Mouse (Mus musculus): ENCODE results near the gene Git2. TPM values are rescaled to one million over a fixed set of nuclear protein-coding genes. Genes with fewer than 3 reads are reported as not detected.

Git2 gene
- polyA plus RNA-seq, 1 experiment from 2014 or later, result 53.1 TPM

GRCm38 (mm10) chr5:114714551-114714950 is 60.8 kb downstream of the Git2 start:
- Histone ChIP-seq H3K9me3 (ENCODE audit: control insufficient read depth, low read length) (no peaks in the 10 kb centered on the region), H3K4me2 (ENCODE audit: low read depth, low read length) (no peak overlapping the region), H3K27me3 (ENCODE audit: control insufficient read depth, insufficient read depth, low read length) (no peaks in the 10 kb centered on the region), H3K27ac (ENCODE audit: low read depth, low read length) (no peak overlapping the region), H3K36me3 (ENCODE audit: control insufficient read depth, insufficient read depth, low read length) (peaks cover 68% of the 10 kb centered on the region), H3K4me3 (ENCODE audit: low read depth, low read length) (no peak overlapping the region), H3K4me1 (ENCODE audit: control insufficient read depth, insufficient read depth, low read length) (no peaks in the 10 kb centered on the region), H3K9ac (replicated peaks; ENCODE audit: low read depth, low read length) (no peak overlapping the region)
- no peak for ATAC-seq (ENCODE audit: low read depth)
- WGBS, result 93% methylated on average over 18 of the region's 18 CpGs

- H3K4me3 ChIP-seq (ENCODE audit: low read depth, low read length), result no peak overlapping the region
- WGBS, result 94% methylated on average over 21 of the region's 21 CpGs
- no peaks in the 10 kb centered on the region for H3K9me3 ChIP-seq (ENCODE audit: control insufficient read depth, low read length)
- no peak for ATAC-seq (ENCODE audit: low read depth)
- H3K4me1 ChIP-seq (ENCODE audit: control insufficient read depth, insufficient read depth, low read length), result peaks cover 7% of the 10 kb centered on the region
- peaks cover 25% of the 10 kb centered on the region for H3K36me3 ChIP-seq (ENCODE audit: control insufficient read depth, insufficient read depth, low read length)
- no peak overlapping the region for H3K9ac ChIP-seq (replicated peaks; ENCODE audit: low read depth, low read length)
- no peak overlapping the region for H3K27ac ChIP-seq (ENCODE audit: low read depth, low read length)
- H3K4me2 ChIP-seq (ENCODE audit: low read depth, low read length), result no peak overlapping the region
- no peaks in the 10 kb centered on the region for H3K27me3 ChIP-seq (ENCODE audit: control insufficient read depth, insufficient read depth, low read length)
Observed at GRCm38 (mm10) chr5:114709357-114709756, 66.0 kb downstream of the Git2 start.

DNA sequence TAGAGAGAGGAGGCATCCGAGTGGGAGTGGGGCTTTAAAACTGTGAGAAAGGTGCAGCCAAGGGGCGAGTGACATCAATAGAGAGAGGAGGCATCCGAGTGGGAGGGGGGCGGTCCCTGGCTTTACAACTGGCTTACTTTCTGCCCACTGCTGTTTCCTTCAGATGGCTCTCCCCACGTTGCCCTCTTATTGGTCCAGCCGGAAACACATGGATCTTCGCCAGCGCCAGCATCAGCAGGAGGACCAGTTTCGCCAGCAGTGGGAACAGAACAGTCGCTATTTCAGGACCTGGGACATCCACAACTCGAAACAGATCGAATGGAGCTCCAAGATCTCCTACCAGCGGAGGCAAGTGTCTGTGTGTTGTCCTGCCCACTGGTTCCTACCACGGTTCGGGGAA is 66.8 kb downstream of the Git2 start:
- no peaks in the 10 kb centered on the region for H3K27me3 ChIP-seq (ENCODE audit: control insufficient read depth, insufficient read depth, low read length)
- peak overlapping the region; percentile 58 for H3K4me2 ChIP-seq (ENCODE audit: low read depth, low read length)
- H3K4me3 ChIP-seq (ENCODE audit: low read depth, low read length), result peak overlapping the region; percentile 75
- H3K4me1 ChIP-seq (ENCODE audit: control insufficient read depth, insufficient read depth, low read length), result peaks cover 7% of the 10 kb centered on the region
- H3K9me3 ChIP-seq (ENCODE audit: control insufficient read depth, low read length), result no peaks in the 10 kb centered on the region
- H3K9ac ChIP-seq (replicated peaks; ENCODE audit: low read depth, low read length), result no peak overlapping the region
- no peak for ATAC-seq (ENCODE audit: low read depth)
- WGBS, result 48% methylated on average over 15 of the region's 15 CpGs
- peaks cover 17% of the 10 kb centered on the region for H3K36me3 ChIP-seq (ENCODE audit: control insufficient read depth, insufficient read depth, low read length)
- H3K27ac ChIP-seq (ENCODE audit: low read depth, low read length), result no peak overlapping the region

- H3K9me3 ChIP-seq (ENCODE audit: control insufficient read depth, low read length), result no peaks in the 10 kb centered on the region
- H3K27me3 ChIP-seq (ENCODE audit: control insufficient read depth, insufficient read depth, low read length), result no peaks in the 10 kb centered on the region
- peak; percentile 89 for ATAC-seq (ENCODE audit: low read depth)
- H3K9ac ChIP-seq (replicated peaks; ENCODE audit: low read depth, low read length), result peak within 1 kb of the TSS; percentile 61
- H3K4me3 ChIP-seq (ENCODE audit: low read depth, low read length), result peak within 1 kb of the TSS; percentile 75
- peak within 1 kb of the TSS; percentile 58 for H3K4me2 ChIP-seq (ENCODE audit: low read depth, low read length)
- H3K4me1 ChIP-seq (ENCODE audit: control insufficient read depth, insufficient read depth, low read length), result peaks cover 7% of the 10 kb centered on the region
- peaks cover 14% of the 10 kb centered on the region for H3K36me3 ChIP-seq (ENCODE audit: control insufficient read depth, insufficient read depth, low read length)
- 3% methylated on average over 49 of the region's 49 CpGs for WGBS
- H3K27ac ChIP-seq (ENCODE audit: low read depth, low read length), result no peak within 1 kb of the TSS
Observed at GRCm38 (mm10) chr5:114707265-114708068, 67.8 kb downstream of the Git2 start, which contains the start of gene Tchp. Gene Tchp (plus strand): TSS chr5:114707760.

DNA sequence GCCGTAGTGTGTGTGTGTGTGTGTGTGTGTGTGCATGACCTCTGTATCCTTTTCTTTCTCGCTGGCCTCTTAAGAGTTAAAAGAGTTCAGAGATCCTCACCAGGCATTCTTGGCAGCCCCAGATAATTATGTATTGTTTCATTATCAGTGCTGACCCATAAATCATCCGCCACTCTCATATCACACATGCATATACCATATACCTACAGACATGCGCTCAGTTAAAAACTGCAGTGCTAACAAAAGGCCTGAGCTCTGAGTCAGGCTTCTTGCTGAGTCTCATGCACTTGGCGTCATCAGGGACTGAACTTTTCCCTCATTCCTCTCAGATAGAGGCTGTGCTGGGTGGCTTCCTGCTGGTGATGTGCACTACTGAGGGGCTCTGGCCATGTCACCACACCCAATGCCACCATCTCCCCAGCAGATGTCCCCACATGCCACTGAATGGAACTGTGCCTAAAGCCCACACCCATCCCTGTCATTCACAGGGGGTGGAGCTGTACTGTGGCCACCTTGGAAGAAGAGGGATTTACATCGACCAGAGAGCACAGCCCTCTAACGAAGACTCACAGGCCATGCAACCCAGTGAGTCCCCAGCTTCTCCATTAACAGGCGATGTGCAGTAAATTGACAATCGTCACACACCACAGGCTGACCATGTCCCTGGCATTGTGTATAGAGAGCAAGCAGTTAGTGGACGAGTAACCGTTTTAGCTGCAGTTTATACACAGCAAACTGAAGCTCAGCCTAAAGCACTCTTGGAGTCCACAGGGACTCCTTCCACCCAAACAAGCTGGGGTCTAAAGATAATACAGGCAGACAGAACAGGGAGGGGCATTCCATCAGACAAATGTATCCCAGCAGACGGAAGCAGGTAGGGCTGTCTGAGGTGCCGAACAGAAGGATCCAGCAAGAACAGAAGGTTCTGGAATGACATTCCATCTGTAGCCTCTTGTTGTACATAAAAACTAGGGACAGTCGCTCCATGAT is 72.6 kb downstream of the Git2 start:
- 64% methylated on average over 14 of the region's 14 CpGs for WGBS
- H3K4me1 ChIP-seq (ENCODE audit: control insufficient read depth, insufficient read depth, low read length), result no peaks in the 10 kb centered on the region
- no peaks in the 10 kb centered on the region for H3K9me3 ChIP-seq (ENCODE audit: control insufficient read depth, low read length)
- H3K4me3 ChIP-seq (ENCODE audit: low read depth, low read length), result no peak overlapping the region
- no peak overlapping the region for H3K4me2 ChIP-seq (ENCODE audit: low read depth, low read length)
- H3K36me3 ChIP-seq (ENCODE audit: control insufficient read depth, insufficient read depth, low read length), result no peaks in the 10 kb centered on the region
- ATAC-seq (ENCODE audit: low read depth), result no peak
- no peak overlapping the region for H3K9ac ChIP-seq (replicated peaks; ENCODE audit: low read depth, low read length)
- no peak overlapping the region for H3K27ac ChIP-seq (ENCODE audit: low read depth, low read length)
- H3K27me3 ChIP-seq (ENCODE audit: control insufficient read depth, insufficient read depth, low read length), result no peaks in the 10 kb centered on the region

DNA sequence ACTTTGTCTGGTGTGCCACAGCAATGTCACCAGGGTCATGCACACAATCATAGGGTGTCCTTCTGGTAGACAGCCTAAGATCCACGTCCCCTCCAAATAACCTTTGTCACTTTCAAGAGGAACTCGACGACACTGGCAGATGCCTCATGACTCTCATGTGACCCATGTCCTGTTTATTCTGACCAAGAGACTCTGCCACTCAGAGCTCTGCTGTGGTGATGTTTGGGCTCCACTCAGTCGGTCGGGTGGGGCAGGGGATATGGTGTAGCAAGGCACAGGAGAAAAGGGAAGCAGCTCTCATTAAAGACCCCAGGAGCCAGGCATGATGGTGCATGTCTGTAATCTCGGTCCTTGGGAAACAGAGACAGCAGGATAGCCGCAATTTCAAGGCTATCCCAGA is 76.3 kb downstream of the Git2 start:
- H3K36me3 ChIP-seq (ENCODE audit: control insufficient read depth, insufficient read depth, low read length), result no peaks in the 10 kb centered on the region
- H3K4me2 ChIP-seq (ENCODE audit: low read depth, low read length), result no peak overlapping the region
- no peak overlapping the region for H3K9ac ChIP-seq (replicated peaks; ENCODE audit: low read depth, low read length)
- 61% methylated on average over 7 of the region's 7 CpGs for WGBS
- H3K27ac ChIP-seq (ENCODE audit: low read depth, low read length), result no peak overlapping the region
- no peak overlapping the region for H3K4me3 ChIP-seq (ENCODE audit: low read depth, low read length)
- no peaks in the 10 kb centered on the region for H3K9me3 ChIP-seq (ENCODE audit: control insufficient read depth, low read length)
- no peaks in the 10 kb centered on the region for H3K4me1 ChIP-seq (ENCODE audit: control insufficient read depth, insufficient read depth, low read length)
- H3K27me3 ChIP-seq (ENCODE audit: control insufficient read depth, insufficient read depth, low read length), result no peaks in the 10 kb centered on the region
- no peak for ATAC-seq (ENCODE audit: low read depth)

- H3K36me3 ChIP-seq (ENCODE audit: control insufficient read depth, insufficient read depth, low read length), result no peaks in the 10 kb centered on the region
- no peak overlapping the region for H3K27ac ChIP-seq (ENCODE audit: low read depth, low read length)
- WGBS, result 86% methylated on average over 19 of the region's 19 CpGs
- no peaks in the 10 kb centered on the region for H3K27me3 ChIP-seq (ENCODE audit: control insufficient read depth, insufficient read depth, low read length)
- H3K9me3 ChIP-seq (ENCODE audit: control insufficient read depth, low read length), result no peaks in the 10 kb centered on the region
- no peak overlapping the region for H3K9ac ChIP-seq (replicated peaks; ENCODE audit: low read depth, low read length)
- H3K4me1 ChIP-seq (ENCODE audit: control insufficient read depth, insufficient read depth, low read length), result no peaks in the 10 kb centered on the region
- H3K4me2 ChIP-seq (ENCODE audit: low read depth, low read length), result no peak overlapping the region
- H3K4me3 ChIP-seq (ENCODE audit: low read depth, low read length), result no peak overlapping the region
- no peak for ATAC-seq (ENCODE audit: low read depth)
Observed at GRCm38 (mm10) chr5:114698044-114698746, 77.1 kb downstream of the Git2 start.

- H3K27me3 ChIP-seq (ENCODE audit: control insufficient read depth, insufficient read depth, low read length), result no peaks in the 10 kb centered on the region
- no peaks in the 10 kb centered on the region for H3K9me3 ChIP-seq (ENCODE audit: control insufficient read depth, low read length)
- no peak overlapping the region for H3K4me2 ChIP-seq (ENCODE audit: low read depth, low read length)
- H3K27ac ChIP-seq (ENCODE audit: low read depth, low read length), result no peak overlapping the region
- H3K4me3 ChIP-seq (ENCODE audit: low read depth, low read length), result no peak overlapping the region
- no peak for ATAC-seq (ENCODE audit: low read depth)
- WGBS, result 84% methylated on average over 17 of the region's 17 CpGs
- H3K4me1 ChIP-seq (ENCODE audit: control insufficient read depth, insufficient read depth, low read length), result no peaks in the 10 kb centered on the region
- no peak overlapping the region for H3K9ac ChIP-seq (replicated peaks; ENCODE audit: low read depth, low read length)
- no peaks in the 10 kb centered on the region for H3K36me3 ChIP-seq (ENCODE audit: control insufficient read depth, insufficient read depth, low read length)
Observed at GRCm38 (mm10) chr5:114696939-114697338, 78.4 kb downstream of the Git2 start.

Data from neural tube, embryonic 14.5 days (tissue).